8 mouse cellular contexts compared by ENCODE assay signal in the genomic region with DNA sequence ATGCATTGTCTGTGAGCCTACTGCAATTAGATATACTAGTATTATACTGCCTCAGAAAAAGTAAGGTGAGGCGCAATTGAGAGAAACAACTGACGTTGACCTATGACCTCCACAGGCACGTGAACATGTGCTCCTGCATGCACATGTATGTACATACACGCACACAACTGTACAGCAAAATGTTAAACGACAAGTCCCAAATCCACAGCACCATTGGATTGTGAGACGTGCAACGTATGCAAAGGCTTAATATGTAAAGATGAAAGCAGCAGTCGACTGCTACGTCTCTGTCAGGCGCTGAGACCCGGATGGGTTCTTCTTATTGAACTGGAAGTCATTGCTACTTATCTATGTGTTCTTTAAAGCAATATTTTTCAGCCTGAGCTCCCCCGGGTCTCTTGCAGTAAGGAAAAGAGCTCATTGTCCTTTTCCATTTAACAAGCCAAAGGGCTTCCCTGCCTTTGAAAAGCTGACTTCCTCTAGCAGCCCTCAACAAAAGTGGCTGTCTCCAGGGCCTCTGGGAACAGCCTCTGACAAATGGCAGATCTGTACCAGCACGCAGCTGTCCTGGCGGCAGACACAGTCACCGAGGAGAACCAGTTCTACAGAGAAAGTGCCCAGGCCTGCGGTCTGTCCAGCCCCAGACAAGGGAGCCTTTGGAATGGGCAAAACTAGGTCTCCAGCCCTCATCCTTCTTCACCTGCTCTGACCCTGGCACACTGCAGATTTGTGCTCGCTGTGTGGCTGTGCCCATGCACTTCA. TPM values are rescaled to one million over a fixed set of nuclear protein-coding genes. Genes with fewer than 3 reads are reported as not detected.
DNase-seq lines count a peak whose midpoint lies in the region; ATAC-seq and TF ChIP-seq lines count a peak whose summit lies in the region.
"Had no signal": no experiment of that assay in that cellular context is flagged by ENCODE, and none has a peak within 500 bp of the region (broad histone marks: within the 10 kb centered on the region; RNA-seq: fewer than 3 reads in every experiment).

No protein-coding gene starts in this region.

- no peak overlapping the region for H3K4me3 ChIP-seq in hindbrain, embryonic 10.5 days
- no peak overlapping the region for H3K4me3 ChIP-seq in midbrain, embryonic 14.5 days (replicated peaks; ENCODE audit: low read depth, low read length)

- H3K4me2 ChIP-seq in midbrain, embryonic 14.5 days (ENCODE audit: low read length): no peak overlapping the region

- TF ChIP-seq CTCF in brain, embryonic 14.5 days (IDR thresholded peaks at IDR 0.05; ENCODE audit: borderline replicate concordance, extremely low read depth, insufficient read depth, insufficient read length): no peak

- H3K27ac ChIP-seq in hindbrain, embryonic 10.5 days: peak overlapping the region; percentile 76
- H3K27ac ChIP-seq in midbrain, embryonic 14.5 days (replicated peaks; ENCODE audit: low read depth, low read length): 0 out of 2 replicates have a peak overlapping the region, but pooled peaks have one; percentile 42

- no peaks in the 10 kb centered on the region for H3K27me3 ChIP-seq in hindbrain, embryonic 10.5 days (ENCODE audit: insufficient read depth, poor library complexity, severe bottlenecking)
- H3K27me3 ChIP-seq in midbrain, embryonic 14.5 days (ENCODE audit: control insufficient read depth, insufficient read depth, low read length): no peaks in the 10 kb centered on the region

- ATAC-seq in midbrain, embryonic 14.5 days (ENCODE audit: low FRiP score, low TSS enrichment): no peak
- ATAC-seq in inflammation-experienced regulatory T-cells, adult 6 months: no peak
- ATAC-seq: Patski had no signal

- no peak overlapping the region for H3K9ac ChIP-seq in midbrain, embryonic 14.5 days (replicated peaks; ENCODE audit: low read length)

- no peaks in the 10 kb centered on the region for H3K9me3 ChIP-seq in hindbrain, embryonic 10.5 days
- H3K9me3 ChIP-seq in midbrain, embryonic 14.5 days (ENCODE audit: control insufficient read depth, low read length): no peaks in the 10 kb centered on the region

- DNase-seq in Muller cell, postnatal 12 days (ENCODE audit: inconsistent ontology term): peak; percentile 20
- peak; percentile 74 for DNase-seq in brain, embryonic 14.5 days (ENCODE audit: low read depth)
- DNase-seq in hindbrain, embryonic 10.5 days (ENCODE audit: low spot score): peak; percentile 47
- peak; percentile 54 for DNase-seq in midbrain, embryonic 14.5 days
- DNase-seq in kidney, postnatal 36 days: no peak
- DNase-seq in urinary bladder, postnatal 14 days (ENCODE audit: low spot score): no peak

- H3K4me1 ChIP-seq in hindbrain, embryonic 10.5 days (replicated peaks): peaks cover 40% of the 10 kb centered on the region
- H3K4me1 ChIP-seq in midbrain, embryonic 14.5 days (ENCODE audit: control insufficient read depth, insufficient read depth, low read length): peaks cover 18% of the 10 kb centered on the region

- 60% methylated on average over 17 of the region's 17 CpGs for WGBS in hindbrain, embryonic 10.5 days
- 47% methylated on average over 17 of the region's 17 CpGs for WGBS in midbrain, embryonic 14.5 days

- no peak for TF ChIP-seq POLR2A in brain, embryonic 14.5 days (IDR thresholded peaks at IDR 0.05; ENCODE audit: borderline replicate concordance, extremely low read depth, insufficient read depth, insufficient read length, poor library complexity, severe bottlenecking)

- H3K36me3 ChIP-seq in hindbrain, embryonic 10.5 days: no peaks in the 10 kb centered on the region
- H3K36me3 ChIP-seq in midbrain, embryonic 14.5 days (ENCODE audit: control insufficient read depth, insufficient read depth, low read length): no peaks in the 10 kb centered on the region

RNA-seq across cellular contexts. Expression of gene Vash1, which starts 33.8 kb away (rescaled TPM):
- polyA plus RNA-seq in brain, embryonic 14.5 days (2012; rRNA removed): 41.9 and 59.6 TPM in 2 replicates
- polyA plus RNA-seq in hindbrain, embryonic 10.5 days (2016; fragmentation: Nextera tagmentation; extraction: Ambion mirVana): 21.1 and 27.4 TPM in 2 replicates
- polyA plus RNA-seq in midbrain, embryonic 14.5 days (2014; fragmentation: Nextera tagmentation; extraction: Ambion mirVana): 32.0 and 34.0 TPM in 2 replicates
- under 1 TPM in 1 of 3 experiments, not detected in 2; 0.21 TPM for polyA plus RNA-seq in inflammation-experienced regulatory T-cells, adult 6 months (2017; shearing (Covaris generic))

Comparison
In these comparisons a context has a peak if more than half of its experiments do, and no peak if none do; other contexts are left out.
1. DNase-seq: peak in Muller cell, postnatal 12 days (single experiment), brain, embryonic 14.5 days (single experiment), hindbrain, embryonic 10.5 days (single experiment) and midbrain, embryonic 14.5 days (single experiment); none in kidney, postnatal 36 days (0 of 2) and urinary bladder, postnatal 14 days (single experiment).
2. RNA of gene Vash1, which starts 33.8 kb away (polyA plus RNA-seq): 41.9 to 59.6 TPM in brain, embryonic 14.5 days, 32.0 to 34.0 TPM in midbrain, embryonic 14.5 days and 21.1 to 27.4 TPM in hindbrain, embryonic 10.5 days; 0.21 TPM in inflammation-experienced regulatory T-cells, adult 6 months; every median in the first group is over 10 times any median in the second.